11 mouse cellular contexts compared by ENCODE assay signal in genomic region chr11:75735462-75736252, GRCm38 (mm10). TPM values are rescaled to one million over a fixed set of nuclear protein-coding genes. Genes with fewer than 3 reads are reported as not detected.
DNase-seq lines count a peak whose midpoint lies in the region; ATAC-seq lines count a peak whose summit lies in the region.
"Had no signal": no experiment of that assay in that cellular context is flagged by ENCODE, and none has a peak within 500 bp of the region (broad histone marks: within the 10 kb centered on the region; RNA-seq: fewer than 3 reads in every experiment).

No protein-coding gene starts in this region.

- peaks cover 7 to 51% of the 10 kb centered on the region in 2 experiments for H3K4me1 ChIP-seq in heart, embryonic 14.5 days (ENCODE audit: control insufficient read depth in 2 of 2, insufficient read depth in 2 of 2, low read length in 2 of 2)
- H3K4me1 ChIP-seq in embryonic facial prominence, embryonic 10.5 days = peaks cover 49% of the 10 kb centered on the region
- H3K4me1 ChIP-seq in hindbrain, embryonic 15.5 days (replicated peaks) = peaks cover 56% of the 10 kb centered on the region
- peaks cover 39% of the 10 kb centered on the region for H3K4me1 ChIP-seq in midbrain, embryonic 12.5 days

- DNase-seq in heart, adult 11 months = no peak
- DNase-seq in embryonic facial prominence, embryonic 10.5 days (ENCODE audit: low spot score) = no peak
- DNase-seq in right cerebral cortex, postnatal 36 days (ENCODE audit: low spot score in 2 of 2) = no peak
- no peak for DNase-seq in frontal cortex, postnatal 25 days (ENCODE audit: low spot score in 2 of 2)
- no peak for DNase-seq in thymus, postnatal 14 days
- DNase-seq: adrenal gland, adult 2 months; kidney, adult 11 months had no signal

- no peak for ATAC-seq in heart, embryonic 14.5 days (ENCODE audit: insufficient number of reproducible peaks, insufficient read depth, low FRiP score, low read depth)
- ATAC-seq in hindbrain, embryonic 15.5 days (ENCODE audit: low FRiP score, low read depth) = no peak
- no peak for ATAC-seq in midbrain, embryonic 12.5 days (ENCODE audit: low FRiP score, low read depth)

- WGBS in heart, embryonic 14.5 days = 72% methylated on average over 5 of the region's 5 CpGs
- 91% methylated on average over 5 of the region's 5 CpGs for WGBS in embryonic facial prominence, embryonic 10.5 days
- WGBS in hindbrain, embryonic 15.5 days = 67% methylated on average over 5 of the region's 5 CpGs
- 81% methylated on average over 5 of the region's 5 CpGs for WGBS in midbrain, embryonic 12.5 days

- peak overlapping the region; percentile 72 for H3K4me2 ChIP-seq in heart, embryonic 14.5 days (ENCODE audit: low read length)
- peak overlapping the region; percentile 78 for H3K4me2 ChIP-seq in hindbrain, embryonic 15.5 days
- peak overlapping the region; percentile 70 for H3K4me2 ChIP-seq in midbrain, embryonic 12.5 days (replicated peaks)

- peaks cover 22% of the 10 kb centered on the region for H3K36me3 ChIP-seq in heart, embryonic 14.5 days (ENCODE audit: control insufficient read depth, insufficient read depth, low read length)
- peaks cover 47% of the 10 kb centered on the region for H3K36me3 ChIP-seq in embryonic facial prominence, embryonic 10.5 days (replicated peaks)
- no peaks in the 10 kb centered on the region for H3K36me3 ChIP-seq in hindbrain, embryonic 15.5 days
- H3K36me3 ChIP-seq in midbrain, embryonic 12.5 days = peaks cover 25% of the 10 kb centered on the region

- no peak overlapping the region for H3K9ac ChIP-seq in heart, embryonic 14.5 days (ENCODE audit: low read length)
- no peak overlapping the region for H3K9ac ChIP-seq in hindbrain, embryonic 15.5 days
- peak overlapping the region; percentile 46; the same call in 1 of the 2 replicates for H3K9ac ChIP-seq in midbrain, embryonic 12.5 days (replicated peaks)

- no peaks in the 10 kb centered on the region for H3K9me3 ChIP-seq in heart, embryonic 14.5 days (ENCODE audit: control insufficient read depth, low read length)
- H3K9me3 ChIP-seq in embryonic facial prominence, embryonic 10.5 days = no peaks in the 10 kb centered on the region
- H3K9me3 ChIP-seq in hindbrain, embryonic 15.5 days = no peaks in the 10 kb centered on the region
- no peaks in the 10 kb centered on the region for H3K9me3 ChIP-seq in midbrain, embryonic 12.5 days

- no peak overlapping the region for H3K27ac ChIP-seq in heart, embryonic 14.5 days (replicated peaks in 1 of 2; ENCODE audit: control insufficient read depth in 1 of 2, insufficient read depth in 1 of 2, low read depth in 2 of 2, low read length in 2 of 2)
- H3K27ac ChIP-seq in embryonic facial prominence, embryonic 10.5 days (replicated peaks) = no peak overlapping the region
- no peak overlapping the region for H3K27ac ChIP-seq in hindbrain, embryonic 15.5 days (replicated peaks)
- no peak overlapping the region for H3K27ac ChIP-seq in midbrain, embryonic 12.5 days (replicated peaks)
- H3K27ac ChIP-seq: macrophage had no signal

- no peaks in the 10 kb centered on the region for H3K27me3 ChIP-seq in heart, embryonic 14.5 days (ENCODE audit: control insufficient read depth, insufficient read depth, low read length)
- no peaks in the 10 kb centered on the region for H3K27me3 ChIP-seq in embryonic facial prominence, embryonic 10.5 days (replicated peaks; ENCODE audit: low read depth, poor library complexity, severe bottlenecking)
- no peaks in the 10 kb centered on the region for H3K27me3 ChIP-seq in hindbrain, embryonic 15.5 days
- no peaks in the 10 kb centered on the region for H3K27me3 ChIP-seq in midbrain, embryonic 12.5 days

- H3K4me3 ChIP-seq in heart, embryonic 14.5 days (ENCODE audit: control insufficient read depth in 1 of 2, insufficient read depth in 1 of 2, low read depth in 1 of 2, low read length in 2 of 2) = peak overlapping the region in 1 of 2 experiments; percentile 97; a peak in 1 of 4 replicates
- peak overlapping the region; percentile 99 for H3K4me3 ChIP-seq in embryonic facial prominence, embryonic 10.5 days
- H3K4me3 ChIP-seq in hindbrain, embryonic 15.5 days = peak overlapping the region; percentile 73
- H3K4me3 ChIP-seq in midbrain, embryonic 12.5 days = peak overlapping the region; percentile 96

RNA-seq across cellular contexts. Expression of gene Ywhae, which starts 3.0 kb away (rescaled TPM):
- 712 and 732 TPM in 2 replicates for polyA plus RNA-seq in heart, embryonic 14.5 days (2014; fragmentation: Nextera tagmentation; extraction: Ambion mirVana)
- 1,280 and 1,286 TPM in 2 replicates for polyA plus RNA-seq in embryonic facial prominence, embryonic 10.5 days (2016; fragmentation: Nextera tagmentation; extraction: Ambion mirVana)
- polyA plus RNA-seq in hindbrain, embryonic 15.5 days (2015; fragmentation: Nextera tagmentation; extraction: Ambion mirVana) = 1,343 and 1,395 TPM in 2 replicates
- 1,324 and 1,373 TPM in 2 replicates for polyA plus RNA-seq in midbrain, embryonic 12.5 days (2016; fragmentation: Nextera tagmentation; extraction: Ambion mirVana)

RNA-seq across cellular contexts. Expression of gene Crk, which starts 56.6 kb away (rescaled TPM):
- 86.0 and 88.2 TPM in 2 replicates for polyA plus RNA-seq in heart, embryonic 14.5 days (2014; fragmentation: Nextera tagmentation; extraction: Ambion mirVana)
- polyA plus RNA-seq in embryonic facial prominence, embryonic 10.5 days (2016; fragmentation: Nextera tagmentation; extraction: Ambion mirVana) = 112 and 114 TPM in 2 replicates
- 109 TPM in 2 replicates for polyA plus RNA-seq in hindbrain, embryonic 15.5 days (2015; fragmentation: Nextera tagmentation; extraction: Ambion mirVana)
- 140 and 142 TPM in 2 replicates for polyA plus RNA-seq in midbrain, embryonic 12.5 days (2016; fragmentation: Nextera tagmentation; extraction: Ambion mirVana)
